Mouse (Mus musculus) CH12.LX (cell line): ENCODE measurements around the gene Lrig2. TPM values are rescaled to one million over a fixed set of nuclear protein-coding genes. Genes with fewer than 3 reads are reported as not detected.

ENCODE experiments used
- DNase-seq: peaks from one replicate; pipeline ENCODE4 v3.0.0-alpha.2; 2013; ENCODE audit errors: extremely low read depth
- H3K27ac ChIP-seq: 2 replicates; pipeline ENCODE4 v1.5.1; 2012; ENCODE audit warnings: low read depth, mild to moderate bottlenecking, control low read depth, moderate library complexity; ENCODE audit not compliant: insufficient read depth
- H3K27me3 ChIP-seq: replicated peaks from 2 replicates; pipeline ENCODE3; 2012; ENCODE audit warnings: inconsistent platforms
- H3K36me3 ChIP-seq, 2 experiments: replicated peaks in 1 of 2; 2 replicates each; pipeline versions ENCODE3 to v1.6.1; 2012; ENCODE audit warnings: inconsistent platforms in 1 of 2, low read length in 1 of 2, mild to moderate bottlenecking in 1 of 2, mixed read lengths in 1 of 2, moderate library complexity in 1 of 2; ENCODE audit not compliant: control insufficient read depth in 1 of 2, insufficient read depth in 1 of 2
- H3K4me1 ChIP-seq, 2 experiments: 2 replicates each; pipeline ENCODE4 v1.6.1; 2012; ENCODE audit warnings: inconsistent platforms in 1 of 2, moderate library complexity in 1 of 2; ENCODE audit not compliant: insufficient read depth in 2 of 2, control insufficient read depth in 1 of 2
- H3K4me2 ChIP-seq: 2 replicates; pipeline ENCODE4 v1.6.1; 2012; ENCODE audit warnings: low read depth, mild to moderate bottlenecking, control low read depth; ENCODE audit not compliant: poor library complexity, insufficient read depth, severe bottlenecking
- H3K4me3 ChIP-seq, 3 experiments: fragments of 150-350 bp in 1 of 3; sonication (generic) in 1 of 3; replicated peaks in 1 of 3; 2 replicates each; pipeline versions ENCODE3 to v1.5.1; 2011 to 2012; ENCODE audit warnings: low read depth in 2 of 3, low read length in 2 of 3, mild to moderate bottlenecking in 2 of 3, moderate library complexity in 2 of 3, control low read depth in 1 of 3, improper control_type of control experiment in 1 of 3, inconsistent platforms in 1 of 3, mixed read lengths in 1 of 3; ENCODE audit not compliant: poor library complexity in 1 of 3
- H3K79me2 ChIP-seq: replicated peaks from 2 replicates; pipeline ENCODE4 v1.6.1; 2012; ENCODE audit warnings: mild to moderate bottlenecking, moderate library complexity; ENCODE audit not compliant: control insufficient read depth, poor library complexity, insufficient read depth, severe bottlenecking; ENCODE audit errors: extremely low read depth
- H3K9ac ChIP-seq: 2 replicates; pipeline ENCODE4 v1.6.1; 2012; ENCODE audit warnings: low read depth, mild to moderate bottlenecking, control low read depth, moderate library complexity; ENCODE audit not compliant: insufficient read depth
- H3K9me3 ChIP-seq: replicated peaks from 2 replicates; pipeline ENCODE3; 2012; ENCODE audit warnings: low read length, inconsistent platforms, mixed read lengths
- CTCF ChIP-seq, 2 experiments: IDR thresholded peaks in 1 of 2; conservative IDR thresholded peaks in 1 of 2; 2 replicates each; pipeline ENCODE4 v1.5.1; 2011 to 2012; ENCODE audit warnings: low read depth in 2 of 2, low read length in 2 of 2, improper control_type of control experiment in 1 of 2, inconsistent platforms in 1 of 2, mild to moderate bottlenecking in 1 of 2, moderate library complexity in 1 of 2
- E2F4 ChIP-seq: IDR thresholded peaks from 2 replicates; pipeline ENCODE4 v1.6.1; 2011; ENCODE audit warnings: low read depth, low read length, improper control_type of control experiment; ENCODE audit not compliant: insufficient replicate concordance
- ELF1 ChIP-seq: IDR thresholded peaks from 2 replicates; pipeline ENCODE4 v1.6.1; 2014; ENCODE audit warnings: low read depth, mild to moderate bottlenecking, inconsistent platforms, low read length, improper control_type of control experiment
- ETS1 ChIP-seq: conservative IDR thresholded peaks from 2 replicates; pipeline ENCODE4 v1.6.1; 2012; ENCODE audit warnings: low read depth, mild to moderate bottlenecking, inconsistent platforms, low read length, improper control_type of control experiment, moderate library complexity
- GABPA ChIP-seq: IDR thresholded peaks from 2 replicates; pipeline ENCODE4 v1.6.1; 2012; ENCODE audit warnings: low read depth, low read length, improper control_type of control experiment, inconsistent platforms; ENCODE audit not compliant: insufficient replicate concordance
- IRF4 ChIP-seq: IDR thresholded peaks from 2 replicates; pipeline ENCODE4 v1.6.1; 2014; ENCODE audit warnings: low read depth, mild to moderate bottlenecking, inconsistent platforms, low read length, improper control_type of control experiment
- JUN ChIP-seq: IDR thresholded peaks from 2 replicates; pipeline ENCODE4 v1.6.1; 2011; ENCODE audit warnings: low read depth, mild to moderate bottlenecking, low read length, improper control_type of control experiment, moderate library complexity; ENCODE audit not compliant: insufficient read depth
- MAFK ChIP-seq: IDR thresholded peaks from 2 replicates; pipeline ENCODE4 v1.6.1; 2011; ENCODE audit warnings: low read length, improper control_type of control experiment; ENCODE audit not compliant: insufficient replicate concordance
- MAZ ChIP-seq: IDR thresholded peaks from 2 replicates; pipeline ENCODE4 v1.6.1; 2012; ENCODE audit warnings: low read depth, mild to moderate bottlenecking, inconsistent platforms, low read length, improper control_type of control experiment, moderate library complexity
- MEF2A ChIP-seq: IDR thresholded peaks from 2 replicates; pipeline ENCODE4 v1.6.1; 2014; ENCODE audit warnings: low read depth, mild to moderate bottlenecking, inconsistent platforms, low read length, improper control_type of control experiment, borderline replicate concordance
- MYC ChIP-seq: IDR thresholded peaks from 2 replicates; pipeline ENCODE4 v1.6.1; 2011; ENCODE audit warnings: low read depth, mild to moderate bottlenecking, improper control_type of control experiment, low read length
- NELFE ChIP-seq: IDR thresholded peaks from 2 replicates; pipeline ENCODE4 v1.6.1; 2011; ENCODE audit warnings: low read depth, low read length, improper control_type of control experiment
- POLR2AphosphoS2 ChIP-seq: IDR thresholded peaks from 2 replicates; pipeline ENCODE4 v1.6.1; 2011; ENCODE audit warnings: low read depth, low read length, improper control_type of control experiment
- RCOR1 ChIP-seq: conservative IDR thresholded peaks from 2 replicates; pipeline ENCODE4 v1.6.1; 2012; ENCODE audit warnings: low read depth, mild to moderate bottlenecking, inconsistent platforms, low read length, improper control_type of control experiment
- SIN3A ChIP-seq: IDR thresholded peaks from 2 replicates; pipeline ENCODE4 v1.6.1; 2012; ENCODE audit warnings: low read length, improper control_type of control experiment, inconsistent platforms
- TBP ChIP-seq: conservative IDR thresholded peaks from 2 replicates; pipeline ENCODE4 v1.6.1; 2011; ENCODE audit warnings: low read depth, low read length, improper control_type of control experiment
- TCF12 ChIP-seq: IDR thresholded peaks from 2 replicates; pipeline ENCODE4 v1.6.1; 2014; ENCODE audit warnings: low read depth, mild to moderate bottlenecking, inconsistent platforms, low read length, improper control_type of control experiment
- USF1 ChIP-seq: IDR thresholded peaks from 2 replicates; pipeline ENCODE4 v1.6.1; 2014; ENCODE audit warnings: low read depth, mild to moderate bottlenecking, inconsistent platforms, low read length, improper control_type of control experiment
- USF2 ChIP-seq: conservative IDR thresholded peaks from 2 replicates; pipeline ENCODE4 v1.6.1; 2011; ENCODE audit warnings: low read depth, low read length, improper control_type of control experiment
- ZMIZ1 ChIP-seq: IDR thresholded peaks from 2 replicates; pipeline ENCODE4 v1.6.1; 2012; ENCODE audit warnings: low read depth, mild to moderate bottlenecking, inconsistent platforms, low read length, improper control_type of control experiment
- dilution Hi-C: fragments of 300-500 bp; cut with MboI; formaldehyde crosslinking; loops from 2 replicates; pipeline ENCODE4 v1.14.3; 2020; ENCODE audit warnings: low sequenced_read_pairs; ENCODE audit not compliant: extremely low pct_unique_long_range_greater_than_20kb, extremely low pct_ligation_motif_present
- in situ Hi-C: fragments of 300-500 bp; cut with MboI; formaldehyde crosslinking; loops from 3 replicates; pipeline ENCODE4 v1.14.3; 2019; ENCODE audit warnings: low sequenced_read_pairs, low pct_ligation_motif_present, low pct_unique_long_range_greater_than_20kb, mixed read lengths
- polyA plus RNA-seq: library from polyadenylated mRNA; unstranded; fragments of >175 nt; gene quantifications from 2 replicates; pipeline ENCODE4 v1.2.1, GENCODE M21; 2012; ENCODE audit warnings: low read depth; ENCODE audit not compliant: insufficient read length
- total RNA-seq, 2 experiments: library from RNA; depleted of rRNA; stranded (reverse); fragments of 300-350 nt in 1 of 2; fragments of >200 nt in 1 of 2; gene quantifications; 2 replicates each; pipeline ENCODE4 v1.2.3; 2012 to 2014

Gene Lrig2
- total and polyA plus RNA-seq, 3 experiments: 2.8 to 5.4 (median 5.1) TPM

GRCm38 (mm10) chr3:104401176-104401575 is 110.5 kb downstream of the Lrig2 start:
- Histone ChIP-seq H3K27me3 (no peaks in the 10 kb centered on the region), H3K4me3 (no peak overlapping the region), H3K9me3 (no peaks in the 10 kb centered on the region), H3K36me3 (no peaks in the 10 kb centered on the region), H3K27ac (no peak overlapping the region), H3K79me2 (no peaks in the 10 kb centered on the region), H3K4me1 (no peaks in the 10 kb centered on the region), H3K4me2 (no peak overlapping the region), H3K9ac (no peak overlapping the region)
- DNase-seq: no peak
- TF ChIP-seq NELFE: no peak
- in situ Hi-C loops (no loop called here), dilution Hi-C loops (no loop called here)

DNA sequence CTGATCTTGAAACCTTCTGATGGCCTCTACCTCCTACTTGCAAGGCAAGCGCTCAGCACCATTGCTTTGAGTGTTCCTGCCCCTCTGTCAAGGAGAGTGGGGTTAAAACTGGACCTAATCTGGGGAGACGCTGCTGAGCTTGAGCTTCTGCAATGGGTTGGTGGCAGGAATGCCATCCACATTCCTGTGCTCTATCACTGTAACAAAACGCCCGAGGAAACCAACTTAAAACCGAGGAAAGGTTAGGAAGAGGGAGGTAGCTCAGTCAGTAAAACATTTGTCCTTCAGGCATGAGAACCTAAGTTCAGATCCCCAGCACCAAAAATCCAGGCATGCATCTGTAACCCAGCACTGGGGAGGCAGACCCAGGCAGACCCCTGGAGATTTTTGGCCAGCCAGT is 111.6 kb downstream of the Lrig2 start:
- no peaks in the 10 kb centered on the region for H3K9me3 ChIP-seq
- H3K4me1 ChIP-seq: no peaks in the 10 kb centered on the region
- H3K27ac ChIP-seq: no peak overlapping the region
- no peaks in the 10 kb centered on the region for H3K36me3 ChIP-seq
- no peaks in the 10 kb centered on the region for H3K27me3 ChIP-seq
- no peak for TF ChIP-seq NELFE
- no peak for TF ChIP-seq E2F4
- no peak for TF ChIP-seq RCOR1
- TF ChIP-seq IRF4: no peak
- no peak for TF ChIP-seq MAFK
- TF ChIP-seq GABPA: no peak
- TF ChIP-seq ZMIZ1: no peak
- no peak for TF ChIP-seq ELF1
- no peak overlapping the region for H3K4me2 ChIP-seq
- no peaks in the 10 kb centered on the region for H3K79me2 ChIP-seq
- no peak for DNase-seq
- H3K9ac ChIP-seq: no peak overlapping the region
- H3K4me3 ChIP-seq: no peak overlapping the region
- in situ Hi-C loops: no loop called here
- dilution Hi-C loops: no loop called here

- no peak overlapping the region for H3K27ac ChIP-seq
- no peak overlapping the region for H3K4me2 ChIP-seq
- DNase-seq: no peak
- in situ Hi-C loops: no loop called here
- no peaks in the 10 kb centered on the region for H3K79me2 ChIP-seq
- dilution Hi-C loops: no loop called here
- H3K27me3 ChIP-seq: no peaks in the 10 kb centered on the region
- H3K4me3 ChIP-seq: no peak overlapping the region
- H3K36me3 ChIP-seq: no peaks in the 10 kb centered on the region
- no peak for TF ChIP-seq JUN
- no peak for TF ChIP-seq MAZ
- TF ChIP-seq IRF4: no peak
- no peak for TF ChIP-seq USF2
- TF ChIP-seq MEF2A: no peak
- TF ChIP-seq USF1: no peak
- no peak for TF ChIP-seq MYC
- no peak for TF ChIP-seq RCOR1
- no peak for TF ChIP-seq ETS1
- no peak for TF ChIP-seq TBP
- no peak for TF ChIP-seq TCF12
- TF ChIP-seq GABPA: no peak
- no peak for TF ChIP-seq SIN3A
- TF ChIP-seq POLR2AphosphoS2: no peak
- TF ChIP-seq CTCF (conservative IDR thresholded peaks at IDR 0.05 in 1 of 2, IDR thresholded peaks at IDR 0.05 in 1 of 2; ENCODE audit: low read depth in 2 of 2, low read length in 2 of 2): no peak
- TF ChIP-seq, all 38 proteins: peak for 0
- Histone ChIP-seq H3K9me3 (no peaks in the 10 kb centered on the region), H3K9ac (no peak overlapping the region), H3K4me1 (no peaks in the 10 kb centered on the region)
These were observed 112.2 kb downstream of the Lrig2 start for GRCm38 (mm10) chr3:104399296-104400045.
